Mouse (Mus musculus): ENCODE measurements at regions not wholly inside any gene's neighbourhood (a gene's known extent, or its start where the extent isn't known, plus 50 kb on each side); places are given as distances from the start of the nearest gene placed in this dataset.

DNA sequence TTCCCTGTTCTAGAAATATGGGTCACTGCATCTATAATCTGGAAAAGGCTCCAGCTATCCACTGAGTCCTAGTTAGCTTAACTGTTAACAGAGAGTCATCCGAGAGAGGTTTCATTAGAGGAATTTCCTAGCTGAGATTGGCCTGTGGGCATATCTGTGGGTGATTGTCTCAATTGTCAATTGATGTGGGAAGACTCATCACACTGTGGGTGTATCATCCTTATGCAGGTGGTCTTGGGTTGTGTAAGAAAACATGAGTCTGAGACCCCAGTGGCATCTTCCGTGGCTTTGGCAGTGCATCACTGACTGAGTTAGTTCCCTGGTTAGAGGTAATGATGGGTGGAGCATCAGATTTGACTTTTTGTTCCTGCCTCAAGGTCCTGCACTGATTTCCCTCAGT is 156.7 kb upstream of the Gm5148 start:
- no peak for DNase-seq (ENCODE audit: low read depth, low spot score)

- no peak for DNase-seq (ENCODE audit: low read depth, low spot score)
Measured at GRCm38 (mm10) chr3:37879056-37879455, 154.8 kb upstream of the Gm5148 start.

- no peak for DNase-seq (ENCODE audit: low read depth, low spot score)
Measured at GRCm38 (mm10) chr3:37876016-37876765, 151.9 kb upstream of the Gm5148 start.

DNA sequence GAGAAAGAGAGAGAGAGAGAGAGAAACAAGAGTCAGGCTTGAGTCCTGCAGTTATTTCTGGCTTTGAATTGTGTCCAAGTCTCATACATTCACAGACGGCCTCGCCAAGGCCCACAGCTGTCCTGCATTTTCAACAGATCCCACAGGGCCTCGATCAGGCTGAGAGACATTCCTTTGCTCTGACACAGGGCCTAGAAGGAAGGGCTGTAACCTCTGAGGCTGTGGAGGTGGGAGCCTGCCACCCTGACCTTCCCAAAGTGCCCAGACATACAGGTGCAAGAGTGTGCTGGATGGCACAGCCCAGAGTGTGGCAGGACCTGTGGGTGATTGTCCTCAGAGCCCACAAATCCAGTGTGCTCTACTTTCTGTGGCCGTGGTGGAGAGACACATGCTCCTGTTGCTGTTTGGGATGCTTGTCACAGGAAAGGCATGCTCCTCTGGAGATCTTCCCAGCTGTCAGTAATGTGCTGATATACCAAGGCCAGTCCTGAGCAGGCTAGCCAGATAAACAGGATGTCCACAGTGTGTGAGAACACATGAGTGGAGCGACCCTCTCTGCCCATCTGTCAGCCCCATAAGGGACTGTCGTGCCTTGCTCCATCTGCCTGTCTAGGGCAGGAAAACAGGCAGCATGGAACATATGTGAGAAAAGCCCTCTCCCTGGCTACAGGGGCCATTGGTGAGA is 151.2 kb upstream of the Gm5148 start:
- no peak for DNase-seq (ENCODE audit: low read depth, low spot score)

DNA sequence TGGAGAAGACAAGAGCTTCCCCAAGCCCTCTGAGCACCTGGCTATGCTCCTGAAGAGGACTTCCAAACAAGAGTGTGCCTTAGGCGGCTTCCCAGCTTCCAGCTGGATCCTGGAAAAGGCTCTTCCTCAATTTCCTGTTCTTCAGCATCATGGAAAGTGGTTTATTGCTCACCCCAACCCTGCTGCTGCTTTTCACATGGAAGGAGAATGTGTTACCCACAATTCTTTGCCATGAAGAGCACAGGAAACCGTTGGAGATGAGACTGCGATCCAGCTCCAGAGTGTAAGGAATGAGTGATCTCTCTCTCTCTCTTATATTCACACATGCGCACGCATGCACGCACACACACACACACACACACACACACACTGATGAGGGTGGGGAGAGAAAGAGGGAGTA is 150.6 kb upstream of the Gm5148 start:
- DNase-seq (ENCODE audit: low read depth, low spot score) = no peak

- DNase-seq (ENCODE audit: low read depth, low spot score) = no peak
Measured at GRCm38 (mm10) chr3:37874346-37874745, 150.1 kb upstream of the Gm5148 start.

DNA sequence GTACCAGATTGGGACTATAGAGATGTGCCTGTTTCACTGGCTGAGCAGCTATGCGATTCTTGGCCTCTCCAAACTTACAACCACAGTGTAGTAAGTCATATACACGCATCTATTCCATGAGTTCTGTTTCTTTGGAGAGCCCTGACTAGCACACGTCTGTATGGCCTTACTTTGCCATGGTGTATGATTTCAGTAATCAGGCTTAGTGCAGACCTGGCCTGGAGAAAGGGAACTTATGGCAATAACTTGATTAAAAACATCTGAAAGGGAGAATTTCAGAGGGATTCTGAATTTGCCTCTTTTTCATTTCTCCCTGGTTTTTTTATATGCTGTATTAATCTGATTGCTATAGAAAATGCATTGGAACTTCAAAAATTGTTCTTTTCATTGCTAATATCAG is 148.0 kb upstream of the Gm5148 start:
- no peak for DNase-seq (ENCODE audit: low read depth, low spot score)

- DNase-seq (ENCODE audit: low read depth, low spot score) = no peak
Measured at GRCm38 (mm10) chr3:37871076-37871475, 146.8 kb upstream of the Gm5148 start.

DNA sequence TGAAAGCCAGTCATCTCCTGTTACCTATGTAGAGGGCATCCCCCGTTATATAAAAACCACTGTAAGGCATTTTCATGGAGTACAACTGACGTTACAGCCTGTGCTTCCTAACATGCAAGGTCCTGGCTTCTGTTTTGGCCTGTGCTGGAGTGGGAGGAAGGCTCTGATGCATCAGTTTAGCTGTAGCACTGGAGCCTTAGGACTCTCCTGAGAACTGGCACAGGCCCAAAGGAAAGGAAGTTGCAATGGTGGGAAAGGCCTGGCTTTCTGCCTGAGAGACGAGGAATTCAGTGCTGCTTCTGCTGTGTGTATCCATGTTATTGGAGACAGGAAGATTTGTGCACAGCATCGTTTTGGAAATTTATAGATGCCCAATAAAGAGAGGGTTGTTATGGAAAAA is 144.2 kb upstream of the Gm5148 start:
- DNase-seq (ENCODE audit: low read depth, low spot score) = no peak

DNA sequence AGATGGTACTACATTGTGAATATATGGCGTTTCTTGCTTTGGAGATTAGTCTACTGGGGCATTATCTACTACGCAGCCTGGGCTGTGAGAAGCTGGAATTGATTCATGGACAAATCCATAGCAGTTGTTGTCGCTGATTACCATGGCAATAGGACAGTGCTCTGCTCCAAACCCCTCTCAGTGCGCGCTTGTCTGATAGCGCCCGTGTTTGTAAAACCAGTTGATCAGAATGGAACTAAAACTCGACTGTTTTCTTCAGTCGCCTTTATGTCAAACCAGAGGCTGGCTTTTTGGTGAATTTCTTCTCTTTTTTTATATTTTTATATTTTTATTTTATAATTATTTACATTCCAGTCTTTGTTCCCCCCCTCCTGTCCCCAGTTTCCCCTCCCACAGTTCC is 138.5 kb upstream of the Gm5148 start:
- DNase-seq (ENCODE audit: low read depth, low spot score) = no peak

DNA sequence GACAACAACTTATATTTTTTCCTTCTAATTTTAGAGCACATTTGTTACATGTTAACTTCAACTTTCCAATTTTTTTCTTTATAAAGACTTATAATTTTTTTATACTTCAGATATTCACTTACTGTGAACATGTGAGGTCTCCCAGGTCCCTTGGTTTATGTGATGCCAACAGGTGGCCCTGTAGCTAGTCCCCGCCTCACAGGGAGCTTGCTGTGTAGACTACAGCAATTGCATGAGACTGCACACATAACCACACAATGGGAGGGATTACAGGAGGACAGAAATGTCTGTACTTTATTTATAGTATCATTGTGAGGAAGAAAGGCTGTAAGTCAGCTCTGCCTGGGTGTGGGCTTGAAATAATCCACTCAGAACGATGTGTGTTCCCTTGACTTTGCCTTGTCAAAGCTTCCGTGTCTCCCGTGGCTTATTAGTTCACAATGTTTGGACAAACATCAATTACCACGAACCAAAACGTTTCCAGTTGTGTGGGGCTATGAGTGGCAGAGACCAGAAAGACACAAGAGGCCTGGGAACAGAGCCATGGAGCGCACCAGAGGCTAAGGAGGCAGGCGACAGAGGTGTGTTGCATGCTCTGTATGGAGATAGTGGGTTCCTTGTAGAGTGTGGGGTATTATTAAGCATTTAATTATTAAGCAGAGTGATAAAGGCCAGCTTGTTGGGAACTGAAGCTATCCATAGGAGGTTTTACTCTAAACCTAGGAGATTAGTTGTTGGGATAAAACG is 136.6 kb upstream of the Gm5148 start:
- DNase-seq (ENCODE audit: low read depth, low spot score) = no peak

GRCm38 (mm10) chr3:37860034-37860714 is 135.9 kb upstream of the Gm5148 start:
- no peak for DNase-seq (ENCODE audit: low read depth, low spot score)

DNA sequence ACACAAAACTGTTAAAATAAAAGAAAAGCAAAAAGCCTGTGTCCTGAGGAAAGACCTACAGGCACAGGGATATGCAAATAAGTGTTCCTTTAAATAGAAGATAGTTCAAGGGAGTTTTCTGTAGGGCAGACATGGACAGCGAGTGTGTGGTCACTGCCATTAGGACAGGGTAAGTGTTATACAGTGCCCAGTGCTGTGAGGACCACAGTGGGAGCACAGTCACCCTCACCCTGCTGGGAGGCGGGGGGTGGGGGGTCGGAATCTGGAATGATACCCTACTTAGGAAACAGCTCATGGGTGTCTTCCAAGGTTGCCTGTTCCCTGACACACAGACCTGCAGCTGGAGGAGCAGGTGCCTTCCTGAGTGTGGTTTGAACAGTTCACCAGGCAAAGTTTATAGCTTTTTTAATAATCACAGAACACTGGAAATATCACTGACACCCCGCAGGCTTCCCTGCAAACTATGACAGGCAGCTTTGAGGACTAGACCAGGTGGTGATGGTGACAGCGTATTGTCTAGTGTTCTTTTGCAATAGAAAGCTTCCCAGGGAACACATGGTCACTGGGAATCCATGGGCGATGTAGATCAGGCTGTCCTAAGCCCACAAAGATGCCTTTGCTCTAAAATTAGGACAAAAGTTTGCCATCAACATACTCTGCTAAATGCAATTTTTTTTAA is 134.5 kb upstream of the Gm5148 start:
- DNase-seq (ENCODE audit: low read depth, low spot score) = no peak

DNA sequence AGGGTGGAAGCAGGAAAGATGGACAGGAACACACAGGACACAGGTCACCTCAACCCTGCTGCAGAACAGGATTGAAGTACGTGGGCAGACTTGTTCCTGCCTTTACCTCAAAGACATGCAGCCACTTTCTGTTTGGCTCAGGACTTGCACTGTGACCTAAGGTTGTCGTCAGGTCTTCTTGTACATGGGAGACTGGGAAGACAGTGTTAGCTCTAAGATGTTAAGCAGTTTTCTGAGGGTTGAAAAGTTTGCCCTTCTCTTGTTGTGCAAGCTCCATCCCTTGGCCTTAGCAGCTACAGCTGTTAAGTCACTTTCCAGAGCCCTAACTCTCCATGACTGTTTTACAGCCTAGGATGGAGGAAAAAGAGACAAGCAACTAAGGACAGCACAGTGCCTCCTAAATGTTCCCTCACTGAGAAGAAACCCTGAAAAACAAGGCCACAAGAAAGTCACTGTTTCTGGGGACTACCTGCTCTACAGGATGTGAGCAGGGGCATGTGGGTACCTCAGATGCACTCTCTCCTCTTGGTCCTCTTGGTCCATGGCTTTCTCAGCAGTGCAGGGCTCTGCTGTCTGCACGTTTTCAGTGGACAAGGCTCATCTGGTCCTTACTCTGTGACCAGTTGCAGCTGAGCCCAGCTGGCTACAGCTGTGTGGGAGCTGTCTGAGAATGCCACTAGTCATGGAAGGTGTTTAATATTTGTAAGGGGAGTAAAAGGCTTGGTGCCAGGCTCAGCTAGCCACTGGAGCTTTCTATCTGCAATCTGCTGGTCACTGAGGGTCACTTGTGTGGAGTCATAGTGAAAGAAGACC is 122.1 kb upstream of the Gm5148 start:
- no peak for DNase-seq (ENCODE audit: low read depth, low spot score)

GRCm38 (mm10) chr3:37845313-37846023 is 121.2 kb upstream of the Gm5148 start:
- no peak for DNase-seq (ENCODE audit: low read depth, low spot score)

GRCm38 (mm10) chr3:37844731-37845312 is 120.5 kb upstream of the Gm5148 start:
- no peak for DNase-seq (ENCODE audit: low read depth, low spot score)

- DNase-seq (ENCODE audit: low read depth, low spot score) = no peak
Measured at GRCm38 (mm10) chr3:37842289-37842688, 118.0 kb upstream of the Gm5148 start.

GRCm38 (mm10) chr3:37838896-37839295 is 114.6 kb upstream of the Gm5148 start:
- no peak for DNase-seq (ENCODE audit: low read depth, low spot score)

DNA sequence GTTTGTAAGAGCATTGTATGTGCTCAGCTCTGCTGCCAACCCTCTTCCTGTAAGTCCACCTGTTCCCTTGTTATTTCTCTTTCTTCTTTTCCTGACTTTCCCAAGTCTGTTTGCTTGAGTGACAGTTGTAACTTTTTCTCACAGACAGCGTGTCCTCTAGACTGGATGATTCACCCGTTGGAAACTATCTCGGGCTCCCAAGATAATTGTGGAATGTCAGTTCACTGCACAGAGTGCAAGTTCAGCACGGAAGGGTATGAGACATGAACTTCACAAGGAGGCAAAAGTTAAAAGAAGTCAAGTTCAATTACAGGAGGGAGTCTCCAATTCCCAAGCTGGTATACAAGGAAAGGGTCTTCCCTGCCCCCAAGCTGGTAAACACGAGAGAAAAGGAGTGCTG is 112.5 kb upstream of the Gm5148 start:
- DNase-seq (ENCODE audit: low read depth, low spot score) = no peak

GRCm38 (mm10) chr3:37835687-37836086 is 111.4 kb upstream of the Gm5148 start:
- DNase-seq (ENCODE audit: low read depth, low spot score) = no peak
